Mouse (Mus musculus): ENCODE measurements around the gene Tfap2e.

DNA sequence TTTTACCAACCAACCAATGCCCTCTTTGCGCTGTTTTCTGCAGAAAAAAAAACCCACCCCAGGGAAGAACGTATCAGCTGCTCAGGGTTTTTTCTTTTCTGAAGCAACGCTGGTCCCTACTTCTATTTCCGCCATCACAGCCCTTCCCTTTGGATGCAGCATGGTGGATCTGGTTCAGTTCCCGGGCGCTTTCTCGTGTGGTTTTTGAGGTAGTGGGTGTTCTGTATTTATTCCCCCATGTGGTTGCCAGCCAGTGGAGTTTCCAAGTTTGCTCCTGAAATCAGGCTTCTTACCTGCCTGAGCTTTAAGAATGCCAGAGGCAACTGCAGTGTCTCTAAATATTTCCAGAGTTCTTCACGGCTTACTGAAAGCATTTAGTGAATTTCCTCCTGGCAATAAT, 46.5 kb upstream of the Tfap2e start:
- TF ChIP-seq CTCF (IDR thresholded peaks at IDR 0.05; ENCODE audit: insufficient read depth, low read length) (no peak), POLR2A (IDR thresholded peaks at IDR 0.05; ENCODE audit: borderline replicate concordance, extremely low read depth, low read depth, low read length) (no peak)
